Mouse (Mus musculus): ENCODE results near the gene Gphn.

DNA sequence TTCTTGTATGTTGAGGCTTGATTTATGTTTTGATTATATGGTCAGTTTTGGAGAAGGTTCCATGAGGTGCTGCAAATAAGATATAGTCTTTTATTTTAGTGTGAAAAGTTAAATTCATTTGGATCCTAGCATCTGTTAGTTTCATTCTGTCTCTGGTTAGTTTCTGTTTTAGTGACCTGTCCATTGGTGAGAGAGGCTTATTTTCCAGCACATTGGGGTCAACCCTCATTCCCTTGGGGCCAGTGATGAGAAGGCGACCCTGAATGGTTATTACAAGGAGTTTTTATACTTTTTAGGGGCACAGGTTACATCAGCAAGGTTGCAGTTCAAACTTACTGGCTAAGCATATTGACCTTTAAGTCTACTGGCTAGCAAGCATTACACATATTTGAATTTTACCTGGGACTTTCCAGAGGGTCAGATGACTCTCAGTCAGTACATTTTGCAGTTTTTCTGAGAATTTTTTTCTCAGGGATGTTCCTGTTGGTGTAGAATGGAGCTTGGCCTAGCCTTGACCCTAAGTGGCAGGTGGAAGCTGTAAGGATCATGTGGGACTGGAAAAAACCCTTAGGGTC lies 72.7 kb downstream of the Gphn start:
- TF ChIP-seq MAX (IDR thresholded peaks at IDR 0.05) (no peak), CTCF (IDR thresholded peaks at IDR 0.05; ENCODE audit: control insufficient read depth, insufficient read depth, insufficient read length) (no peak), MYOD1 (IDR thresholded peaks at IDR 0.05; ENCODE audit: control insufficient read depth, insufficient read length, low read depth) (no peak), CEBPB (IDR thresholded peaks at IDR 0.05; ENCODE audit: low read depth) (no peak)
